Comparison of ENCODE assay signal across 9 mouse cellular contexts in the genomic region with DNA sequence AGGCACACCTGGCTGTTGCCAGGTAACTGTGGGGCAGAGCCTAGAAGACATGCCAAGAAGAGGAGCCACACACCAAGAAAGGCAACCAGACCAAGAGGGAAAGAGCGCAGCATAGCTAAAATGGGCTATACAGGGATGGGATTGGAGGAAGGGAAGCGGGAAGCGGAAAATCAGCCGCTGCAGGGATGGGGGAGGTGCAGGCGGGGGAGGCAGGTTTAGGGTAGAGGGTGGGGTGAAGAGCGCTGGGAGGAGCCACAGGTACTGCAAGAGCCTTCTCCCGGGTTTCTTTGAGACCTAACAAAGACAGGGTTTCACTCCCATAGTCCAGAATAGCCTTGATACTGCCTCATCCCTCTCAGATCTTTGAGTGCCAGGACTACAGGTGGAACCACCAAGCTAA. TPM values are rescaled to one million over a fixed set of nuclear protein-coding genes. Genes with fewer than 3 reads are reported as not detected.
DNase-seq lines count a peak whose midpoint lies in the region; ATAC-seq and TF ChIP-seq lines count a peak whose summit lies in the region.
"Had no signal": no experiment of that assay in that cellular context is flagged by ENCODE, and none has a peak within 500 bp of the region (broad histone marks: within the 10 kb centered on the region; RNA-seq: fewer than 3 reads in every experiment).

No protein-coding gene starts in this region.

- no peak for ATAC-seq in forebrain, embryonic 11.5 days (replicated peaks; ENCODE audit: low FRiP score)
- ATAC-seq in forebrain, embryonic 16.5 days: no peak
- ATAC-seq in hindbrain, embryonic 16.5 days: peak; percentile 9; the same call in 1 of the 2 replicates

- H3K4me1 ChIP-seq in forebrain, embryonic 11.5 days (replicated peaks; ENCODE audit: control insufficient read depth, insufficient read depth, low read length): no peaks in the 10 kb centered on the region
- H3K4me1 ChIP-seq in forebrain, embryonic 16.5 days (replicated peaks; ENCODE audit: control insufficient read depth, insufficient read depth, low read length): no peaks in the 10 kb centered on the region
- H3K4me1 ChIP-seq in E14TG2a.4 (replicated peaks; ENCODE audit: low read depth, low read length): peaks cover 74% of the 10 kb centered on the region
- H3K4me1 ChIP-seq in hindbrain, embryonic 16.5 days (ENCODE audit: control insufficient read depth, insufficient read depth, low read depth, low read length): no peaks in the 10 kb centered on the region
- H3K4me1 ChIP-seq in cerebellum, adult 2 months (ENCODE audit: control insufficient read depth, insufficient read depth, low read length): no peaks in the 10 kb centered on the region

- no peak overlapping the region for H3K9ac ChIP-seq in forebrain, embryonic 11.5 days (ENCODE audit: low read length)
- no peak overlapping the region for H3K9ac ChIP-seq in forebrain, embryonic 16.5 days (replicated peaks; ENCODE audit: low read depth, low read length)
- 0 out of 2 replicates have a peak overlapping the region, but pooled peaks have one; percentile 1 for H3K9ac ChIP-seq in hindbrain, embryonic 16.5 days (ENCODE audit: low read depth, low read length)

- no peak overlapping the region for H3K27ac ChIP-seq in forebrain, embryonic 11.5 days (ENCODE audit: low read depth, low read length)
- H3K27ac ChIP-seq in forebrain, embryonic 16.5 days (ENCODE audit: low read length): no peak overlapping the region
- no peak overlapping the region for H3K27ac ChIP-seq in hindbrain, embryonic 16.5 days (ENCODE audit: low read depth, low read length)
- no peak overlapping the region for H3K27ac ChIP-seq in cerebellum, adult 2 months (ENCODE audit: insufficient read depth, low read length)

- 10% methylated on average over 7 of the region's 7 CpGs for WGBS in forebrain, embryonic 11.5 days
- 11% methylated on average over 7 of the region's 7 CpGs for WGBS in forebrain, embryonic 16.5 days
- 12% methylated on average over 7 of the region's 7 CpGs for WGBS in hindbrain, embryonic 16.5 days
- WGBS in cerebellum, adult 2 months: 8% methylated on average over 7 of the region's 7 CpGs

- TF ChIP-seq CTCF in E14TG2a.4 (conservative IDR thresholded peaks at IDR 0.05; ENCODE audit: low read length): no peak
- TF ChIP-seq CTCF in cerebellum, adult 2 months (IDR thresholded peaks at IDR 0.05; ENCODE audit: borderline replicate concordance, insufficient read depth, low read depth, low read length): no peak

- no peak for DNase-seq in forebrain, embryonic 11.5 days (ENCODE audit: low spot score)
- DNase-seq in lung, postnatal 10 days: peak; percentile 46
- no peak for DNase-seq in cerebellum, adult 2 months
- no peak for DNase-seq in natural killer cell, adult 2 months (ENCODE audit: low spot score in 2 of 2)
- DNase-seq in urinary bladder, postnatal 25 days (ENCODE audit: low spot score): no peak
- DNase-seq: cerebellum, postnatal 25 days had no signal

- H3K27me3 ChIP-seq in forebrain, embryonic 11.5 days (ENCODE audit: control insufficient read depth, insufficient read depth, low read length): no peaks in the 10 kb centered on the region
- H3K27me3 ChIP-seq in forebrain, embryonic 16.5 days (replicated peaks; ENCODE audit: control insufficient read depth, insufficient read depth, low read length): no peaks in the 10 kb centered on the region
- H3K27me3 ChIP-seq in E14TG2a.4 (ENCODE audit: insufficient read depth, low read length): no peaks in the 10 kb centered on the region
- no peaks in the 10 kb centered on the region for H3K27me3 ChIP-seq in hindbrain, embryonic 16.5 days (replicated peaks; ENCODE audit: control insufficient read depth, insufficient read depth, low read length)
- no peaks in the 10 kb centered on the region for H3K27me3 ChIP-seq in cerebellum, adult 2 months (ENCODE audit: control insufficient read depth, insufficient read depth, low read length)

- H3K4me2 ChIP-seq in forebrain, embryonic 11.5 days (ENCODE audit: low read depth, low read length, severe bottlenecking): 0 out of 2 replicates have a peak overlapping the region, but pooled peaks have one; percentile 21
- H3K4me2 ChIP-seq in forebrain, embryonic 16.5 days (ENCODE audit: low read length): no peak overlapping the region
- peak overlapping the region; percentile 40 for H3K4me2 ChIP-seq in hindbrain, embryonic 16.5 days (ENCODE audit: low read length)

- H3K36me3 ChIP-seq in forebrain, embryonic 11.5 days (ENCODE audit: control insufficient read depth, insufficient read depth, low read length): no peaks in the 10 kb centered on the region
- H3K36me3 ChIP-seq in forebrain, embryonic 16.5 days (ENCODE audit: control insufficient read depth, insufficient read depth): no peaks in the 10 kb centered on the region
- H3K36me3 ChIP-seq in E14TG2a.4 (ENCODE audit: insufficient read depth, low read length): no peaks in the 10 kb centered on the region
- no peaks in the 10 kb centered on the region for H3K36me3 ChIP-seq in hindbrain, embryonic 16.5 days (ENCODE audit: control insufficient read depth, insufficient read depth, low read length)

- TF ChIP-seq POLR2A in cerebellum, adult 2 months (IDR thresholded peaks at IDR 0.05; ENCODE audit: borderline replicate concordance, insufficient read depth, low read length): no peak

- H3K9me3 ChIP-seq in forebrain, embryonic 11.5 days (ENCODE audit: control insufficient read depth, low read length): no peaks in the 10 kb centered on the region
- no peaks in the 10 kb centered on the region for H3K9me3 ChIP-seq in forebrain, embryonic 16.5 days (ENCODE audit: control insufficient read depth, low read length)
- no peaks in the 10 kb centered on the region for H3K9me3 ChIP-seq in E14TG2a.4 (ENCODE audit: low read length)
- H3K9me3 ChIP-seq in hindbrain, embryonic 16.5 days (ENCODE audit: control insufficient read depth, low read length): no peaks in the 10 kb centered on the region

- H3K4me3 ChIP-seq in forebrain, embryonic 11.5 days (ENCODE audit: low read depth, low read length): no peak overlapping the region
- no peak overlapping the region for H3K4me3 ChIP-seq in forebrain, embryonic 16.5 days (replicated peaks; ENCODE audit: low read length)
- H3K4me3 ChIP-seq in E14TG2a.4 (replicated peaks; ENCODE audit: low read length): peak overlapping the region; percentile 64
- H3K4me3 ChIP-seq in hindbrain, embryonic 16.5 days (ENCODE audit: low read length): no peak overlapping the region
- H3K4me3 ChIP-seq in cerebellum, adult 2 months (replicated peaks; ENCODE audit: insufficient read depth, low read depth, low read length): no peak overlapping the region

RNA-seq across cellular contexts. Expression of a gene that starts 22.4 kb away (rescaled TPM):
- 436 and 461 TPM in 2 replicates for polyA plus RNA-seq in forebrain, embryonic 11.5 days (2014; fragmentation: Nextera tagmentation; extraction: Ambion mirVana)
- polyA plus RNA-seq in forebrain, embryonic 16.5 days (2015; fragmentation: Nextera tagmentation; extraction: Ambion mirVana): 478 and 525 TPM in 2 replicates
- polyA plus RNA-seq in hindbrain, embryonic 16.5 days (2015; fragmentation: Nextera tagmentation; extraction: Ambion mirVana): 371 and 381 TPM in 2 replicates
- 650 and 669 TPM in 2 replicates for polyA plus RNA-seq in cerebellum, adult 2 months (2012; rRNA removed)

RNA-seq across cellular contexts. Expression of a gene that starts 45.6 kb away (rescaled TPM):
- 0.63 and 0.67 TPM in 2 replicates for polyA plus RNA-seq in forebrain, embryonic 11.5 days (2014; fragmentation: Nextera tagmentation; extraction: Ambion mirVana)
- polyA plus RNA-seq in forebrain, embryonic 16.5 days (2015; fragmentation: Nextera tagmentation; extraction: Ambion mirVana): 0.39 and 0.58 TPM in 2 replicates
- 0.43 and 0.61 TPM in 2 replicates for polyA plus RNA-seq in hindbrain, embryonic 16.5 days (2015; fragmentation: Nextera tagmentation; extraction: Ambion mirVana)
- not detected in 2 replicates for polyA plus RNA-seq in cerebellum, adult 2 months (2012; rRNA removed)
